Mouse (Mus musculus) bone marrow, adult 2 months (tissue): ENCODE measurements around the gene Repin1.

Source experiments
- CTCF ChIP-seq: fragments of 200-500 bp; IDR thresholded peaks from 2 replicates; pipeline ENCODE4 v1.5.1; 2011; ENCODE audit warnings: low read length, control low read depth; ENCODE audit not compliant: control insufficient read depth, insufficient read depth
- POLR2A ChIP-seq: fragments of 200-500 bp; IDR thresholded peaks from 2 replicates; pipeline ENCODE4 v1.6.1; 2011; ENCODE audit warnings: low read depth, mild to moderate bottlenecking, control low read depth, low read length, borderline replicate concordance; ENCODE audit not compliant: control insufficient read depth

DNA sequence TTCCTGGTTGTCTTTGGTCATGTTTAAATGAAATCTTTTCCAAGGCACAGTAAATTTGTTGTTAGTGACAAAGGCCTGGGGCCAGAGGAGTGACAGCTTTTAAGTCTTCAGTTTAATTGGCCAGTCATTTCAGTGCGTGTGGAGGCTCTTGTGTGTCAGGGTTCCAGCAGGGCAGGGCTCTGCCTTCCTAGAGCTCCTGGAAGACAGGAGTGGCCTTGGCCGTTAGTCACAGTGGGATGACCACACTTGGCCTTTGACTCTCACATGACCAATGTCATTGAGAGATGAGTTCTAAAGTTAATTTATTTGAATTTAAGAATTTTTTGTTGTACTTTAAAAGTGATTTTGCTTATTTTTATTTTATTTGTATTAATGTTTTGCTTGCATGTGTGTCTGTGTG lies 14.4 kb downstream of the Repin1 start:
- TF ChIP-seq CTCF (no peak), POLR2A (no peak)
